In genomic region chr14:44989017-44989721, GRCm38 (mm10) we compare ENCODE assay signal across 8 mouse cellular contexts. TPM values are rescaled to one million over a fixed set of nuclear protein-coding genes. Genes with fewer than 3 reads are reported as not detected.
DNase-seq lines count a peak whose midpoint lies in the region; ATAC-seq and TF ChIP-seq lines count a peak whose summit lies in the region.

No protein-coding gene starts in this region.

- H3K27ac ChIP-seq in left cerebral cortex, adult 2 months, result no peak overlapping the region
- H3K27ac ChIP-seq in embryonic fibroblast, embryonic 13.5 days (ENCODE audit: insufficient read depth, low read length), result no peak overlapping the region
- H3K27ac ChIP-seq in hindbrain, postnatal 0 days, result no peak overlapping the region
- H3K27ac ChIP-seq in stomach, postnatal 0 days (replicated peaks), result peak overlapping the region; percentile 58

- peak; percentile 66 for ATAC-seq in hindbrain, postnatal 0 days
- peak; percentile 82 for ATAC-seq in megakaryocyte-erythroid progenitor cell, adult 5-6 weeks (replicated peaks; ENCODE audit: low FRiP score, low TSS enrichment, poor library complexity, severe bottlenecking)
- peak; percentile 35; the same call in 1 of the 2 replicates for ATAC-seq in stomach, postnatal 0 days (ENCODE audit: low FRiP score, low TSS enrichment)

- intact Hi-C loops in left cerebral cortex, adult 2 months (cut with DNase I), result loop anchor here (1.0 kb wide), 1 partner anchor 156 kb away; no protein-coding TSS in a partner anchor

- TF ChIP-seq EP300 in stomach, postnatal 0 days (optimal IDR thresholded peaks at IDR 0.05), result no peak

- H3K4me3 ChIP-seq in left cerebral cortex, adult 2 months, result peak overlapping the region; percentile 47
- peak overlapping the region; percentile 37 for H3K4me3 ChIP-seq in embryonic fibroblast, embryonic 13.5 days (ENCODE audit: insufficient read depth, low read length)
- H3K4me3 ChIP-seq in hindbrain, postnatal 0 days (ENCODE audit: low read length), result peak overlapping the region; percentile 47
- peak overlapping the region; percentile 51 for H3K4me3 ChIP-seq in stomach, postnatal 0 days (ENCODE audit: low read depth, low read length)

- TF ChIP-seq CTCF in left cerebral cortex, adult 2 months (IDR thresholded peaks at IDR 0.05), result no peak
- no peak for TF ChIP-seq CTCF in embryonic fibroblast, embryonic 13.5 days (IDR thresholded peaks at IDR 0.05; ENCODE audit: borderline replicate concordance, insufficient read depth, low read length)
- TF ChIP-seq CTCF in hindbrain, postnatal 0 days (IDR thresholded peaks at IDR 0.05; ENCODE audit: low read depth), result no peak
- no peak for TF ChIP-seq CTCF in stomach, postnatal 0 days (IDR thresholded peaks at IDR 0.05; ENCODE audit: low read depth)

- no peak for TF ChIP-seq POLR2A in embryonic fibroblast, embryonic 13.5 days (IDR thresholded peaks at IDR 0.05; ENCODE audit: low read depth, low read length)

- H3K36me3 ChIP-seq in hindbrain, postnatal 0 days (ENCODE audit: insufficient read depth, low read length), result no peaks in the 10 kb centered on the region
- H3K36me3 ChIP-seq in stomach, postnatal 0 days (ENCODE audit: control insufficient read depth, insufficient read depth, low read length), result no peaks in the 10 kb centered on the region

- H3K9ac ChIP-seq in hindbrain, postnatal 0 days (replicated peaks; ENCODE audit: low read length), result peak overlapping the region; percentile 44
- peak overlapping the region; percentile 56 for H3K9ac ChIP-seq in stomach, postnatal 0 days (ENCODE audit: low read length)

- peak overlapping the region; percentile 95 for H3K4me2 ChIP-seq in hindbrain, postnatal 0 days (ENCODE audit: low read depth, low read length)
- H3K4me2 ChIP-seq in stomach, postnatal 0 days (replicated peaks; ENCODE audit: low read depth), result peak overlapping the region; percentile 74

- 0 out of 2 replicates have a peak, but pooled peaks cover 4% of the 10 kb centered on the region for H3K27me3 ChIP-seq in hindbrain, postnatal 0 days (ENCODE audit: insufficient read depth, low read length)
- H3K27me3 ChIP-seq in stomach, postnatal 0 days (ENCODE audit: control insufficient read depth, insufficient read depth, low read length), result no peaks in the 10 kb centered on the region

- WGBS in hindbrain, postnatal 0 days, result 2% methylated on average over 45 of the region's 45 CpGs
- WGBS in stomach, postnatal 0 days, result 3% methylated on average over 45 of the region's 45 CpGs

- DNase-seq in left cerebral cortex, adult 2 months (ENCODE audit: extremely low spot score in 1 of 2, low spot score in 2 of 2), result no peak
- DNase-seq in left cerebral cortex, adult 8-10 months (ENCODE audit: low spot score in 2 of 2), result no peak
- peak; percentile 12 for DNase-seq in adrenal gland, postnatal 25 days
- peak; percentile 31 for DNase-seq in hindbrain, postnatal 0 days (ENCODE audit: low spot score)
- peak; percentile 16 for DNase-seq in stomach, postnatal 0 days (ENCODE audit: low spot score)
- DNase-seq in cerebellum, adult 11 months, result no peak

- H3K4me1 ChIP-seq in embryonic fibroblast, embryonic 13.5 days (ENCODE audit: control insufficient read depth, insufficient read depth, low read length), result no peaks in the 10 kb centered on the region
- peaks cover 11% of the 10 kb centered on the region for H3K4me1 ChIP-seq in hindbrain, postnatal 0 days (ENCODE audit: insufficient read depth, low read length)
- 0 out of 2 replicates have a peak, but pooled peaks cover 2% of the 10 kb centered on the region for H3K4me1 ChIP-seq in stomach, postnatal 0 days (replicated peaks; ENCODE audit: control insufficient read depth, insufficient read depth)

- H3K9me3 ChIP-seq in hindbrain, postnatal 0 days (ENCODE audit: low read length), result no peaks in the 10 kb centered on the region
- no peaks in the 10 kb centered on the region for H3K9me3 ChIP-seq in stomach, postnatal 0 days (ENCODE audit: control insufficient read depth, low read length)

RNA-seq across cellular contexts. Expression of gene Ptger2, which starts 1.2 kb away (rescaled TPM):
- total RNA-seq in left cerebral cortex, adult 2 months (2021), result under 1 TPM; 0.19 to 0.45 TPM
- under 1 TPM; 0.14 to 0.61 (median 0.41) TPM for total RNA-seq in left cerebral cortex, adult 8-10 months (2022)
- 0.38 and 0.49 TPM in 2 replicates for total RNA-seq in adrenal gland, postnatal 25 days (2021)
- 0.23 TPM in 1 of 2 replicates, not detected in the other for polyA plus RNA-seq in embryonic fibroblast, embryonic 13.5 days (2011; ENCODE audit: insufficient read length, low read depth, missing spikeins)
- 1.0 and 1.7 TPM in 2 replicates for total RNA-seq in hindbrain, postnatal 0 days (2014; rRNA removed)
- polyA plus RNA-seq in hindbrain, postnatal 0 days (2015; fragmentation: Nextera tagmentation; extraction: Ambion mirVana), result 0.68 and 0.72 TPM in 2 replicates
- total RNA-seq in megakaryocyte-erythroid progenitor cell, adult 5-6 weeks (2014; fragmentation: Nextera tagmentation), result 0.64 TPM in 1 of 2 replicates, not detected in the other
- 0.08 TPM in 1 of 2 replicates, not detected in the other for total RNA-seq in megakaryocyte-erythroid progenitor cell, adult 5-6 weeks (2017)
- 1.4 and 1.6 TPM in 2 replicates for polyA plus RNA-seq in stomach, postnatal 0 days (2015; fragmentation: Nextera tagmentation; extraction: Ambion mirVana)

Comparison
In these comparisons a context has a peak if more than half of its experiments do, and no peak if none do; other contexts are left out.
1. DNase-seq: peak in adrenal gland, postnatal 25 days (single experiment), hindbrain, postnatal 0 days (single experiment) and stomach, postnatal 0 days (single experiment); none in left cerebral cortex, adult 2 months (0 of 2), left cerebral cortex, adult 8-10 months (0 of 2) and cerebellum, adult 11 months (single experiment).
2. Peak in every context shown above with its lines, with median percentiles within 50 percentile points of each other: H3K4me3 ChIP-seq and ATAC-seq.